Mouse (Mus musculus) WW6 (cell line): ENCODE data around the gene Bach2.

Experiments used
- DNase-seq: peaks from one replicate; pipeline ENCODE4 v3.0.0-alpha.2; 2013; ENCODE audit warnings: low read depth, low spot score

Gene Bach2

GRCm38 (mm10) chr4:32562319-32563115 is 323.9 kb downstream of the Bach2 start:
- no peak for DNase-seq

GRCm38 (mm10) chr4:32564416-32564815 is 325.8 kb downstream of the Bach2 start:
- no peak for DNase-seq

GRCm38 (mm10) chr4:32564918-32565317 is 326.3 kb downstream of the Bach2 start:
- no peak for DNase-seq

- no peak for DNase-seq
These were observed 330.4 kb downstream of the Bach2 start for GRCm38 (mm10) chr4:32569054-32569453.

- no peak for DNase-seq
These were observed 331.7 kb downstream of the Bach2 start for GRCm38 (mm10) chr4:32569995-32570938.

- DNase-seq = no peak
These were observed 332.3 kb downstream of the Bach2 start for GRCm38 (mm10) chr4:32570939-32571317.

- DNase-seq = no peak
These were observed 332.8 kb downstream of the Bach2 start for GRCm38 (mm10) chr4:32571441-32571840.

GRCm38 (mm10) chr4:32572118-32572517 is 333.5 kb downstream of the Bach2 start:
- peak; percentile 33 for DNase-seq

GRCm38 (mm10) chr4:32573586-32573985 is 335.0 kb downstream of the Bach2 start:
- no peak for DNase-seq

- DNase-seq = no peak
These were observed 336.0 kb downstream of the Bach2 start for GRCm38 (mm10) chr4:32574604-32575003.

- no peak for DNase-seq
These were observed 336.6 kb downstream of the Bach2 start for GRCm38 (mm10) chr4:32575165-32575564.

- DNase-seq = no peak
These were observed 341.2 kb downstream of the Bach2 start for GRCm38 (mm10) chr4:32579850-32580249.

GRCm38 (mm10) chr4:32584181-32584580 is 345.6 kb downstream of the Bach2 start:
- DNase-seq = no peak

- DNase-seq = peak; percentile 57
These were observed 348.0 kb downstream of the Bach2 start for GRCm38 (mm10) chr4:32586596-32586995.

- no peak for DNase-seq
These were observed 348.9 kb downstream of the Bach2 start for GRCm38 (mm10) chr4:32587543-32587942.

- no peak for DNase-seq
These were observed 349.6 kb downstream of the Bach2 start for GRCm38 (mm10) chr4:32588237-32588636.

- no peak for DNase-seq
These were observed 362.5 kb downstream of the Bach2 start for GRCm38 (mm10) chr4:32601135-32601534.

GRCm38 (mm10) chr4:32602660-32603059 is 364.1 kb downstream of the Bach2 start, which contains the start of gene Gja10:
Gene Gja10, minus strand, starts transcription at chr4:32602760.
- DNase-seq = no peak

- peak; percentile 94 for DNase-seq
These were observed 376.7 kb downstream of the Bach2 start, which contains the start of gene Casp8ap2 for GRCm38 (mm10) chr4:32615034-32615881. Gene Casp8ap2, plus strand, starts transcription at chr4:32615451.

- no peak for DNase-seq
These were observed 383.0 kb downstream of the Bach2 start for GRCm38 (mm10) chr4:32621637-32622036.
